Mouse (Mus musculus) lung, postnatal 0 days (tissue): ENCODE results near the gene P2ry1.

ENCODE experiments used
- CTCF ChIP-seq: IDR thresholded peaks from 2 replicates; pipeline ENCODE4 v1.5.1; 2016; ENCODE audit warnings: antibody characterized with exemption, mild to moderate bottlenecking
- EP300 ChIP-seq: IDR thresholded peaks from 2 replicates; pipeline ENCODE4 v1.6.1; 2016; ENCODE audit warnings: antibody characterized with exemption, mild to moderate bottlenecking, control low read depth

DNA sequence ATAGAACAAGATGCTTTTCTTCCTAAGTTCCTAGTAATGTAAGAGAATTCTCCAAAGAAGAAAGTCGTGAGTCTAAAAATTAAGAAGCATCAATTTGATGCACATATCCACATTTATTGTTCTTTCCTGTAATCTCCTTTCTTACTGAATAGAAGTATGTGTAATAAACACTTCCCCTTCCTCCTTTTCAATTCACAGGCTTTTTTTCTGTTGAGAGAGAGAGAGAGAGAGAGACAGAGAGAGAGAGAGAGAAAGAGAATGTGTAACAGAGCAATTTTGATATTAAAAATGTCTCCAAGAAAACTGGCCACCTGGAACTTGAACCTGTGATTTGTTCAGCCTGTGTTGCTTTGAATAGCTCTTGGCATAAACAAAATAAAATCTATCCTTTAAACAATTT lies 2.0 kb downstream of the P2ry1 start:
- TF ChIP-seq EP300 (no peak), CTCF (no peak)
